Mouse (Mus musculus) small intestine, adult 2 months (tissue): Measurements from ENCODE around the gene Rbm20. TPM values are rescaled to one million over a fixed set of nuclear protein-coding genes. Genes with fewer than 3 reads are reported as not detected.
"Not testable (repeated sequence)": the region's sequence is repeated elsewhere in the genome, so short reads cannot be mapped to it uniquely, and the experiment has no call there.

Experiments
- H3K27ac ChIP-seq: fragments of 200-500 bp; 2 replicates; pipeline ENCODE4 v1.5.1; 2012; ENCODE audit warnings: low read depth, low read length, control low read depth, inconsistent platforms; ENCODE audit not compliant: insufficient read depth
- H3K27me3 ChIP-seq: fragments of 200-500 bp; 2 replicates; pipeline ENCODE4 v1.6.1; 2012; ENCODE audit warnings: mild to moderate bottlenecking, moderate library complexity, low read length, inconsistent platforms; ENCODE audit not compliant: control insufficient read depth, insufficient read depth
- H3K36me3 ChIP-seq: fragments of 200-500 bp; 2 replicates; pipeline ENCODE4 v1.6.1; 2012; ENCODE audit warnings: mild to moderate bottlenecking, low read length, control low read depth, inconsistent platforms; ENCODE audit not compliant: control insufficient read depth, insufficient read depth
- H3K4me1 ChIP-seq: fragments of 200-500 bp; 2 replicates; pipeline ENCODE4 v1.6.1; 2012; ENCODE audit warnings: low read length, inconsistent platforms, mixed read lengths; ENCODE audit not compliant: control insufficient read depth, insufficient read depth, insufficient read length
- H3K4me3 ChIP-seq: fragments of 200-500 bp; 2 replicates; pipeline ENCODE4 v1.5.1; 2012; ENCODE audit warnings: low read depth, mild to moderate bottlenecking, control low read depth, inconsistent platforms, low read length, moderate library complexity
- CTCF ChIP-seq: fragments of 200-500 bp; IDR thresholded peaks from 2 replicates; pipeline ENCODE4 v1.5.1; 2012; ENCODE audit warnings: low read depth, mild to moderate bottlenecking, control low read depth, inconsistent platforms, low read length, moderate library complexity, mixed read lengths; ENCODE audit not compliant: insufficient replicate concordance, insufficient read length; ENCODE audit errors: extremely low read depth
- POLR2A ChIP-seq: fragments of 200-500 bp; IDR thresholded peaks from 2 replicates; pipeline ENCODE4 v1.6.1; 2012; ENCODE audit warnings: low read depth, mild to moderate bottlenecking, control low read depth, inconsistent platforms, low read length, moderate library complexity
- WGBS: fragments of 180-500 bp; shearing (Covaris S2); methylation state at CpG from one replicate; pipeline ENCODE4 v1.1.7; 2018; 5-methylcytosine and 5-hydroxymethylcytosine counted together
- polyA plus RNA-seq: library from polyadenylated mRNA; depleted of rRNA; stranded (reverse); fragments of >200 nt; gene quantifications from 2 replicates; pipeline ENCODE4 v1.2.3, GENCODE M21; 2012

Gene Rbm20
- polyA plus RNA-seq, 1 experiment: 0.16 TPM

- peaks cover 33% of the 10 kb centered on the region for H3K4me1 ChIP-seq
- no peaks in the 10 kb centered on the region for H3K36me3 ChIP-seq
- no peak overlapping the region for H3K4me3 ChIP-seq
- WGBS: 46% methylated on average over 2 of the region's 2 CpGs
- TF ChIP-seq POLR2A: no peak
- TF ChIP-seq CTCF: no peak
- H3K27me3 ChIP-seq: no peaks in the 10 kb centered on the region
- no peak overlapping the region for H3K27ac ChIP-seq
These were observed 126.8 kb downstream of the Rbm20 start for GRCm38 (mm10) chr19:53803954-53804353.

GRCm38 (mm10) chr19:53805063-53805462 is 128.0 kb downstream of the Rbm20 start:
- Histone ChIP-seq H3K36me3 (no peaks in the 10 kb centered on the region), H3K4me1 (peaks cover 40% of the 10 kb centered on the region), H3K27me3 (no peaks in the 10 kb centered on the region), H3K4me3 (no peak overlapping the region), H3K27ac (no peak overlapping the region)
- 69% methylated on average over 3 of the region's 3 CpGs for WGBS
- TF ChIP-seq CTCF: no peak
- no peak for TF ChIP-seq POLR2A

- H3K27me3 ChIP-seq: no peaks in the 10 kb centered on the region
- peaks cover 36% of the 10 kb centered on the region for H3K4me1 ChIP-seq
- TF ChIP-seq CTCF: no peak
- TF ChIP-seq POLR2A: no peak
- H3K36me3 ChIP-seq: no peaks in the 10 kb centered on the region
- 81% methylated on average over 7 of the region's 7 CpGs for WGBS
- H3K4me3 ChIP-seq: no peak overlapping the region
- no peak overlapping the region for H3K27ac ChIP-seq
These were observed 129.0 kb downstream of the Rbm20 start for GRCm38 (mm10) chr19:53806126-53806525.

- 89% methylated on average over 6 of the region's 6 CpGs for WGBS
- H3K36me3 ChIP-seq, H3K27ac ChIP-seq, H3K4me3 ChIP-seq, H3K27me3 ChIP-seq: not testable (repeated sequence)
- peaks cover 34% of the 10 kb centered on the region for H3K4me1 ChIP-seq
These were observed 129.6 kb downstream of the Rbm20 start for GRCm38 (mm10) chr19:53806526-53807275.

- Histone ChIP-seq H3K27me3 (no peaks in the 10 kb centered on the region), H3K36me3 (no peaks in the 10 kb centered on the region), H3K4me1 (peaks cover 29% of the 10 kb centered on the region), H3K4me3 (no peak overlapping the region), H3K27ac (0 out of 2 replicates have a peak overlapping the region, but pooled peaks have one; percentile 21)
- 72% methylated on average over 5 of the region's 5 CpGs for WGBS
- TF ChIP-seq CTCF (no peak), POLR2A (no peak)
These were observed 130.2 kb downstream of the Rbm20 start for GRCm38 (mm10) chr19:53807276-53807801.

GRCm38 (mm10) chr19:53808041-53808777 is 131.1 kb downstream of the Rbm20 start:
- peak overlapping the region; percentile 28; the same call in 1 of the 2 replicates for H3K27ac ChIP-seq

More at GRCm38 (mm10) chr19:53808041-53808777, 131.1 kb downstream of the Rbm20 start:
- Histone ChIP-seq H3K27me3 (no peaks in the 10 kb centered on the region), H3K4me1 (peaks cover 25% of the 10 kb centered on the region), H3K36me3 (no peaks in the 10 kb centered on the region), H3K4me3 (no peak overlapping the region)
- no peak for TF ChIP-seq CTCF
- no peak for TF ChIP-seq POLR2A
- WGBS: 43% methylated on average over 15 of the region's 15 CpGs
